Mouse (Mus musculus) ES-Bruce4 (cell line): ENCODE measurements around the gene Tpi1.

Experiments used
- CTCF ChIP-seq: IDR thresholded peaks from one replicate; pipeline ENCODE4 v1.8.1; 2011; ENCODE audit warnings: low read depth, low read length
- EP300 ChIP-seq: IDR thresholded peaks from 2 replicates; pipeline ENCODE4 v1.6.1; 2011; ENCODE audit warnings: low read depth, low read length; ENCODE audit not compliant: insufficient read depth
- POLR2A ChIP-seq: IDR thresholded peaks from one replicate; pipeline ENCODE4 v1.8.1; 2011; ENCODE audit warnings: low read length; ENCODE audit not compliant: insufficient read depth

GRCm38 (mm10) chr6:124822049-124822448 is 8.0 kb upstream of the Tpi1 start:
- no peak for TF ChIP-seq EP300
- no peak for TF ChIP-seq POLR2A
- no peak for TF ChIP-seq CTCF
